Mouse (Mus musculus) myocyte (in vitro differentiated cells): ENCODE results near the gene Fam71b.

Experiments
- E2F4 ChIP-seq: IDR thresholded peaks from one replicate; pipeline ENCODE4 v1.6.1; 2011; ENCODE audit warnings: mild to moderate bottlenecking, control low read depth, moderate library complexity; ENCODE audit not compliant: insufficient read depth
- MAX ChIP-seq: IDR thresholded peaks from one replicate; pipeline ENCODE4 v1.6.1; 2011; ENCODE audit warnings: low read depth, mild to moderate bottlenecking, control low read depth
- MYOD1 ChIP-seq, 3 experiments: IDR thresholded peaks; one replicate each; pipeline ENCODE4 v1.6.1; 2011; ENCODE audit warnings: control low read depth in 2 of 3, low read depth in 2 of 3, mild to moderate bottlenecking in 2 of 3, moderate library complexity in 1 of 3; ENCODE audit not compliant: insufficient read length in 2 of 3, control insufficient read depth in 1 of 3
- MYOG ChIP-seq, 3 experiments: IDR thresholded peaks; one replicate each; pipeline ENCODE4 v1.6.1; 2011; ENCODE audit warnings: control low read depth in 2 of 3, low read depth in 2 of 3, mild to moderate bottlenecking in 2 of 3; ENCODE audit not compliant: insufficient read length in 2 of 3, control insufficient read depth in 1 of 3, insufficient read depth in 1 of 3
- POLR2A ChIP-seq: IDR thresholded peaks from one replicate; pipeline ENCODE4 v1.6.1; 2011; ENCODE audit warnings: low read depth, mild to moderate bottlenecking, control low read depth, moderate library complexity; ENCODE audit not compliant: insufficient read length
- REST ChIP-seq: IDR thresholded peaks from one replicate; pipeline ENCODE4 v1.6.1; 2011; ENCODE audit warnings: mild to moderate bottlenecking, control low read depth, moderate library complexity; ENCODE audit not compliant: insufficient read depth, insufficient read length
- SRF ChIP-seq: IDR thresholded peaks from one replicate; pipeline ENCODE4 v1.6.1; 2011; ENCODE audit warnings: low read depth; ENCODE audit not compliant: control insufficient read depth, insufficient read length
- USF1 ChIP-seq: IDR thresholded peaks from one replicate; pipeline ENCODE4 v1.6.1; 2011; ENCODE audit warnings: low read depth, mild to moderate bottlenecking, control low read depth, moderate library complexity

DNA sequence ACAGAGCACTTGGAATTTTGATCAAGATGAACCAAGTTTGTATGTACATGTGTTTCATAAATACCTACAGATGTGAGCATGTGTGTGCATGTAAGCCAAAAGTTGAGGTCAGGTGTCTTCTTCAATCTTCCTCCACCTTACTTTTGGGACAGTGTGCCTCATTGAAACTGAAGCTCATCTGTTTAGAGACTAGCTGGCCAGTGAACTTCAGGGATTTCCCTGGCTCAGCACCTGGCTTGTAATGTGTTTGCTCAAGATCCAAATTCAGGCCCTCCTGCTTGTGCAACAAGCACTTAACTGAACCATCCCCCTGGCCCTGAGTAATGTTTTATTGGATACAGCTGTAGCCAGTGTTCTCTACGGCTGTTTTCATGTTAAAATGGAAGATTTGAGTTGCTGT lies 22.1 kb downstream of the Fam71b start:
- TF ChIP-seq USF1 (no peak), MYOD1 (IDR thresholded peaks at IDR 0.05; ENCODE audit: control insufficient read depth in 1 of 3, insufficient read length in 2 of 3, low read depth in 2 of 3) (no peak), REST (no peak), POLR2A (no peak), MYOG (IDR thresholded peaks at IDR 0.05; ENCODE audit: control insufficient read depth in 1 of 3, insufficient read depth in 1 of 3, insufficient read length in 2 of 3, low read depth in 2 of 3) (no peak), SRF (no peak), E2F4 (no peak), MAX (no peak)
